Mouse (Mus musculus): ENCODE results near the gene Rpn1.

GRCm38 (mm10) chr6:88131521-88131920, 47.2 kb downstream of the Rpn1 start:
- no peak for TF ChIP-seq CTCF (IDR thresholded peaks at IDR 0.05; ENCODE audit: insufficient read depth, low read depth, low read length)
- no peak for TF ChIP-seq POLR2A (IDR thresholded peaks at IDR 0.05; ENCODE audit: insufficient read depth, low read depth, low read length)

All from olfactory bulb, adult 2 months (tissue).